Mouse (Mus musculus): ENCODE data around the gene Kctd19.

Gene Kctd19

DNA sequence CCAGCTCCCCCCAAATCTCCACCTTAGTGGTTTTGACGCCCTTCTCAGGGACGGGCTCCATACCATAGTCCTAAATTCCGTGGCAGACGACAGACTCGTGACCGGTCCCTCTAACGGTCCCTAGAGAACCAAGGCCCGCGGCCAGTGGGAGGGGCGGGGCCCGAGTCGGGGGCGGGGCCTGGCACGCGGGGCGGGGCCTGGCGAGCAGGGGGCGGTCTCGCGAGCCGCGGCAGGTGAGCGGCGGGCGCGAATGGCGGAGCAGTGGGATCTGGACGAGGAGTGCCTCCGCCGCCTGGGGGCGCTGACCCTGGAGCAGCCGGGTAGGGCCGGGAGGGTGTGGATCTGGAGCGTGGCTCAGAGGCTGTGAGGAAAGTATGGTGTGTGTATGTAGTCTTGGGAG, at the start of gene Kctd19, which contains the start of gene Lrrc36:
TSS of gene Kctd19 (minus strand) at position 112 of the 400 bp plus-strand sequence.
TSS of gene Lrrc36 (plus strand) at position 181 of the 400 bp plus-strand sequence.
- no peak for DNase-seq (ENCODE audit: low spot score)

GRCm38 (mm10) chr8:105461085-105461803, 47.9 kb upstream of the Kctd19 start:
- DNase-seq (ENCODE audit: low spot score), result no peak

GRCm38 (mm10) chr8:105455218-105455617, 41.9 kb upstream of the Kctd19 start:
- DNase-seq (ENCODE audit: low spot score), result no peak

- DNase-seq (ENCODE audit: low spot score), result no peak
Measured at GRCm38 (mm10) chr8:105454088-105454487, 40.8 kb upstream of the Kctd19 start.

DNA sequence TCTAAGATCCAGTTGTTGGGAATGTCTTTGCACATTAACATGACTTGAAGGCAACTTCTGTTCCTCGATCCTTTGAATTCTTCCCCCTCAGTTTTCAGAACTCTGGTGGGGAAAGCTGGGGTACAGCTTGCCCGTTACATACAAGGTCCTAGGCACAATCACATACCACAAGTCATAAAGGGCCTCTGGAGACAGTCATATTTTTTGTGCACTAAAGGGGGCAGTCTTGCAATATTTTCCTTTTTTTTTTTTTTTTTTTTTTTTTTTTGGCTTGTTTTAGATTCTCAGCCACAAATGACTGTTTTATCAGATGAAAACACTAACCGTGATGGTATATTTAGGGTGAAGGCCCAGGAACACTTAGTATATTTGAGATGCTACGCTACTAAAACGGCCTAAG, 40.0 kb upstream of the Kctd19 start:
- DNase-seq (ENCODE audit: low spot score), result peak; percentile 46

DNA sequence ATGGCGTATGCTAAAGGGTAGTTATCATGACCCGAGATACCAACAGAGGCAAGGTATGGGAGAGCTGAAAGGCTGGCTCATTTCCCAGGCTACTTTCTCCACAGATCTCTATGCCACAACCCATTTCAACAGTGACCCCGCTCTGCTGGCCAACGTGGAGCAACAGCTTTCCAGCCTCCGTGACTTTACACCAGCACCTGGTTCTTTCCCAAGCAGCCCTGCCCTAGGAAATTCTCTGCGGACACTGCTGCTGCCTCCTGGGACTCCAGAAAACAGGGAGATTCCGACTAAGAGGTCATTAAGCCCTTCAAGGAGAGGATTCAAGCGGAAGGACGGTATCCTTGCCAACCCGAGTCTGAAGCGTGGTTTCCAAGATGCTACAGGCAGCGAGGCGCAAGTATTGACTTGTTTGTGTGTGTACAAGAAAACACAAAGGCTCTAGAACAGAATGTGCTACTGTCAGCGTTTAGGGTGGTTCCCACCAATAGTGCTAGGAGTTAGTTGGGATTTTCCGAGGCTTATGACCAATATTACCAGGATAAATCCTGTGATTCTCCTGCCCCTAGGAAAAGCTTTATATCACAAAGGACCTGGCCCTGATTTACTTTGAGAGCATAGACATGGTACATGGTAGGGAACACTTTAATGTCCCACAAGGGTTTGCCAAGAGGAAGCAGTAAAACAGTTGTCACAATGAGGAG, 38.8 kb upstream of the Kctd19 start:
- no peak for DNase-seq (ENCODE audit: low spot score)

GRCm38 (mm10) chr8:105450977-105451376, 37.7 kb upstream of the Kctd19 start:
- DNase-seq (ENCODE audit: low spot score), result no peak

- DNase-seq (ENCODE audit: low spot score), result no peak
Measured at GRCm38 (mm10) chr8:105448596-105448995, 35.3 kb upstream of the Kctd19 start.

- no peak for DNase-seq (ENCODE audit: low spot score)
Measured at GRCm38 (mm10) chr8:105448188-105448587, 34.9 kb upstream of the Kctd19 start.

GRCm38 (mm10) chr8:105446127-105446552, 32.8 kb upstream of the Kctd19 start:
- DNase-seq (ENCODE audit: low spot score), result no peak

GRCm38 (mm10) chr8:105445296-105446126, 32.2 kb upstream of the Kctd19 start:
- DNase-seq (ENCODE audit: low spot score), result no peak

DNA sequence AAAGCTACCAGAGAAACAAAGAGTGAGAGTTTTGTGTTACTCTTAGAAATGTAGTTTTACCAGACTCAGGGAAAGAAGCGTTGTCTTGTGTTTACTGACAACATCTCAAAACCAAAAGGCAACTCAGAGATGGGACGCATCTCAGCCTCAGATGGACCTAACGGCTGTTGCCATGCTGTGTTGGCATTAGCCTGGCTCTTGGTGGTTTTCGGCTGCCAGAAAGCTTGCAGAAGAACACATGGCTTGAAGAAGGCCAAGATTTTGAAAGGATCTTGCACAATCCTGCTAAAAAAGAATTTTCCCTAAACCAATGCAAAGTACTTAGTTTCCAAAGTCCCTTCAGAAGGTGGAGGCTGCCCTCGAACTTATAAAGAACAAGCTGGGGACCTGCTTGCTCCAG, 29.4 kb upstream of the Kctd19 start:
- DNase-seq (ENCODE audit: low spot score), result peak; percentile 88

GRCm38 (mm10) chr8:105441433-105441832, 28.1 kb upstream of the Kctd19 start:
- no peak for DNase-seq (ENCODE audit: low spot score)

DNA sequence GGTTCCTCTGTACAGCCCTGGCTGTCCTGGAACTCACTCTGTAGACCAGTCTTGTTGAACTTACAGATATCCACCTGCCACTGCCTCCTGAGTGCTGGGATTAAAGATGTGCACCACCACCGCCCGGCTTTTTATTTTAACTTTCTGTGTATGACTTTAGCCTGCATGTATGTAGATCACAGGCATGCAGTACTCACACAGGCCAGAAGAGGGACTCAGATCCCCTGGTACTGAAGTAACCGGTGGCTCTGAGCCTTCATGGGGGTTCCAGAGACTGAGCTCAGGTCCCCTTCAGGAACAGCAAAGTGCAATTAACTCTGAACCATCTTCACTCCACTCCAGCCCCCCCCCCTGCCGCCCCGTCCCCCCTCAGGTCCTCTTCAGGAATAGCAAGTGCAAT, 25.6 kb upstream of the Kctd19 start:
- no peak for DNase-seq (ENCODE audit: low spot score)

DNA sequence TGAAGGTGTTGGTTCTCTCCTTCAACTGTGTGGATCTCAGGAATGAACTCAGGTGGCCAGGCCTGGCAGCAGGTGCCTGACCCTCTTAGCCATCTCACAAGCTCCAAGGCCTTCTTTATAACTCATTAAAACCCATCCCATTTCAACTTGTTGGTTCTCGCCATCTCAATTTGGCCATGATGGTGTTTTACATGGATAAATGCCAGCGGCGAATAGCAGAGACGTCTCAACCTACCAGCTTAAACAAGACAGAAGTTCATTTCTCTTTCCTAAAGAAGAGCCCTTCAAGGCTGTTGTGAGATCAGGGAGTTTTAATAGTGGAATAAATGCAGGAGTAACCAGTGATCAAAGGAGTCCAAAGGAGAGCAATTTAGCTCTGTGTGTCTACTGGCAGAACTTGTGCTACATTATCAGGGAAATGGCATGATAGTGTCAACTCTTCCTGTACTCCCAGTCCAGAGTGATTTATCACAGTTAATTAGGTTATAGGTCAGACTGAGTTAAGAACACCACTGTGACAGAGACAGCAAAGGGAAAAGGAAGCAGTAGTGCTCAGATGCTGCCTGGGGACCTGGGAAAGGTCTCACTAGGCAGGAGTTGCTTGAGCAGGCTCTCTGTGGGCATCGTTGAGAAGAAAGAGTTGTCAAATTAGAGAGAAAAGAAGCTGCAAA, 23.9 kb upstream of the Kctd19 start:
- no peak for DNase-seq (ENCODE audit: low spot score)

DNA sequence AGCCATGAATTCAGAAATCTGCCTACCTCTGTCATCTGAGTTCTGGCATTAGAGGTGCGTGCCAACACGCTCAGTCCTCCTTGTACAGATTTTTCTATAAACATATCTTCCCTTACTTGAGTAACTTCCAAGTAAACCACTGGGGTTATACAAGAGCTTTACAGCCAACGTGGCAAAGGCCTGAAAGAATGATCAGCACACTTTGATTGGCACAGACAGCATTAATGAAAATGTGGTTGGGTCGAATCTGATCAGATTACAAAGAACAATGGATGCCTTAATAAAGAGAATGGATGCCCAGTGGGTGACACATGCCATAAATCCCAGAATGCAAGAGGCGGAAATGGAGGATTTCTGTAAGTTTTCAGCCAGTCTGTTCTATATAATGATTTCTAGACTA, 22.9 kb upstream of the Kctd19 start:
- peak; percentile 79 for DNase-seq (ENCODE audit: low spot score)

GRCm38 (mm10) chr8:105434136-105434535, 20.8 kb upstream of the Kctd19 start:
- DNase-seq (ENCODE audit: low spot score), result no peak

DNA sequence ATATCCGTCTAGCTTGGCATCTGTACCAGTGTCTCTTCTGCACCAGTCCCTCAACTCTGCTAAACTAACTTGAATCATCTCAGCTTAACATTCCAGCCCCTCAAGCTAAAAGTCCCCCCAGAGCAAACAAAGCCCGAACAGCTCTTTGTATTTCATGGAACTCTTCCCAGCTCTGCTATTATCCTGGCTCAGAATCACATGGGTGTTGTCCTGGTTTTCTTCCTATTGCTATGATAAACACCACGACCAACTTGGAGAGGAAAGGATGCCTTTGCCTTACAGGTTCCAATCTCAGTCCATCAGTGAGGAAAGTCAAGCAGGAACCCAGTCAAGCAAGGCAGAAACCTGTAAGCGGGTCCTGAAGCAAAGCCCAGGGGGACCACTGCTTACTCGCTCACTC, 20.2 kb upstream of the Kctd19 start:
- DNase-seq (ENCODE audit: low spot score), result peak; percentile 74

DNA sequence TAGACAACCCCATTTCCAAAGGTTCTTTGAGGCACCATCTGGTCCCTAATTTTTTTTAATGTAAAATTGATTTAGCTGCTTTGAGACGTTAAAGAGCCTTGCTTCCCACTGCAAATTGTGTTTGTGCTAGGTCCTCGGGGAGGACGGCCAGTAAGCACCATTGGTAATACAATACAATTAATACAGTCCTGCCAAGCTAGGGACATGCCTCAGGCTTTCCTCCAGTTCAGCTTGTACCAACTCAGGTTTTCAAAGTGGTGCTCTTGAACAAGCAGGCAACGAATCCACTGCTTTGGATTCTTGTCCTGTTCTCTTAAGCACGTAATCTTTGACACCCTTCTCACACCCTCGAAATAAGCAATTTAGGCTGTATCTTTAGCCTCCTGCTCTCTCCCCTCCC, 19.7 kb upstream of the Kctd19 start:
- DNase-seq (ENCODE audit: low spot score), result peak; percentile 71

GRCm38 (mm10) chr8:105431743-105432515, 18.6 kb upstream of the Kctd19 start:
- DNase-seq (ENCODE audit: low spot score), result no peak

DNA sequence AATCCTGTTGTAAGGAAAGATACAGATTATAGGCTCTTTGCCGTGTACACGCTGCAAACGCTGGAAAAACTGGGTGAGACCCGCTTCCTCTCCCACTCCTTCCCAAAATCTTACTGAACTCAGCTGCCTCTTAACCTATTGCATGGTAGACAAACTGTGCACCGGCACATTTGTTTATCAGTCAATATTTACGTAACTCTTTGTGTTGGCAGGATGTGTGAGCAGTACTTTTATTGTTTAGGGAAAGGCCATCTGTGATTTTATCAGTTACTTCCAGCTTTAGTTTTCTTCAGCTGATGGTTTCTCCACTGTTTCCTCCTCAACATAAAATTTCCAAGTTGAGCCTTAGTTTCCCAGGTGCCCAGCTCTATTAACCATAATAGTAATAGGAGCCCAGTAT, 13.6 kb upstream of the Kctd19 start:
- no peak for DNase-seq (ENCODE audit: low spot score)
